Mouse (Mus musculus): ENCODE results near the gene Nfkbil1.

Gene Nfkbil1

DNA sequence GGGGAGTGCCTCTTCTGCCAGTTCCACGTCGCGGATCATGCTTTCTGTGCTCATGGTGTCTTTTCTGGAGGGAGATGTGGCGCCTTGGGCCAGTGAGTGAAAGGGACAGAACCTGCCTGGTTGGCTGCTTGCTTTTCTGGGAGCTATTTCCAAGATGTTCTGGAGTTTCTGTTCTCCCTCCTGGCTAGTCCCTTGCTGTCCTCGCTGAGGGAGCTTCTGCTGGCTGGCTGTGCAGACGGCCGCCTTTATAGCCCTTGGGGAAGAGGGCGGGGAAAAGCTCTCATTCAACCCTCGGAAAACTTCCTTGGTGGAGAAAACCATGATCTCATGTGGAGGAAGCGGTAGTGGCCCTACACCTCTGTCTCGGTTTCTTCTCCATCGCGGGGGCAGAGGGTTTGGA lies 33.8 kb downstream of the Nfkbil1 start, which contains the start of gene Tnf:
Gene Tnf (minus strand): TSS at position 221 of the 400 bp plus-strand sequence.
- DNase-seq: no peak

DNA sequence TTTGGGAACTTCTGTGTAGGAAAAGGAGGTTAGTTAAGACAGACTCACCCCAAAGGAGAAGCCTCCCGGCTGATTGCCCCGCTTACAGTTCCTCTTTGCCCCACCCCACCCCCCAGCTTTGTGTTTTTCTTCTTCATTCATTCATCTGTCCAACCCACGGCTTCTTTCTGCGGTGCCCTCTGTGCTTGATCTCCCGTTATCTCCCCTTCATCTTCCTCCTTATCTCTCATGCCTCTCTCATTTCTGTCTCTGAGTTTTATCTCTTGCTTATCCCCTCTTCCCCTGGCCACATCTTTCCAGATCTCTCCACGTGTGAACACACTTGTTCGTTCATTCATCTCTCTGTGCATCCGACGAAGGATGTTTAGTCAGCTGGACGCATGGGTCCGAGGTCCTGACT lies 34.5 kb downstream of the Nfkbil1 start:
- DNase-seq: no peak

DNA sequence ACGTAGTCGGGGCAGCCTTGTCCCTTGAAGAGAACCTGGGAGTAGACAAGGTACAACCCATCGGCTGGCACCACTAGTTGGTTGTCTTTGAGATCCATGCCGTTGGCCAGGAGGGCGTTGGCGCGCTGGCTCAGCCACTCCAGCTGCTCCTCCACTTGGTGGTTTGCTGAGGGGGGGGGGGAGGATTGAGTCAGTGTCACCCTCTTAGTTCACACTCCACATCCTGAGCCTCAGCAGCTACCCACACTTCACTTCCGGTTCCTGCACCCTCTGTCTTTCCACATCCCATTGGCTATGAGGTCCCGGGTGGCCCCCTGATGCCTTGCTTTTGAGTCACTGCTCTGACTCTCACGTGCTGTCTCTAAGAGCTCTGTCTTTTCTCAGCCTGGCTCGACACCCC lies 35.2 kb downstream of the Nfkbil1 start:
- DNase-seq: no peak

DNA sequence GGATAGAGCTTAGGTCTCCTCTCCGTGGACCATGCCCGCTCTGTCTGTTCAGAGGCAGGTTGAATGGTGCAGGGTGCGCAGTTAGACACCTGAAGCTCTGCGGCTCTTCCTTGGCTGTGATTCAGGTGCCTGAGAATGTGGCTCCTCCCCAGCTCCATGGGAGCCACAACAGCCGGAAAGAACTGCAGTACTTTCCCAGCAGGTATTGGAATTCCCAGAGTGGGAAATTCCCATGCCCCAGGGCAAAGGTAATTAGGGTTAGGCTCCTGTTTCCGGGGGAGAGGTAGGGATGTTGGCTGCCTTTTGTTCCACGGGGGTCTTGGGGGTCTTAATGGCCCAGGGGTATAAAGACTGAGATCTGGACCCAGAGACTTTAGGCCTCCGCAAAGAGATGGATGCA lies 36.6 kb downstream of the Nfkbil1 start:
- no peak for DNase-seq

DNA sequence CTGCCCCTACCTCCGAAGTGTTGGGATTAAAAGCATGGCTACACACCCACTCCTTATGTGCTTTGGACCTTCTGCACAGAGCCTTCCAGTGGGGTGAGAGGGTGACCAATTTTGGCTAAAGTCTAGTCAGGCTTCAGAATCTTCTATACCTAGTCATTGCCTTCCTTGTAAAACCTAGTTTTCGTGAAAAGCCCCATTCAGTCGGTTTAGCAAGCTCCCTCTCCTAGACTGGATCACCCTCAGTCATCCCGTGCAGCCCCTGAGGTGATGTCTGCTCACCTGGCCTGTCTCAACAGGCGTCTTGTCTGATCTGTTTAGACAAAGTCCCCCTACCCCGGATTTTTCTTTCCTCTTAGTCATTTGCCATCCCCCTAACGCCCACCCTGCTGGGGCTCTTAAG lies 37.6 kb downstream of the Nfkbil1 start:
- DNase-seq: no peak

DNA sequence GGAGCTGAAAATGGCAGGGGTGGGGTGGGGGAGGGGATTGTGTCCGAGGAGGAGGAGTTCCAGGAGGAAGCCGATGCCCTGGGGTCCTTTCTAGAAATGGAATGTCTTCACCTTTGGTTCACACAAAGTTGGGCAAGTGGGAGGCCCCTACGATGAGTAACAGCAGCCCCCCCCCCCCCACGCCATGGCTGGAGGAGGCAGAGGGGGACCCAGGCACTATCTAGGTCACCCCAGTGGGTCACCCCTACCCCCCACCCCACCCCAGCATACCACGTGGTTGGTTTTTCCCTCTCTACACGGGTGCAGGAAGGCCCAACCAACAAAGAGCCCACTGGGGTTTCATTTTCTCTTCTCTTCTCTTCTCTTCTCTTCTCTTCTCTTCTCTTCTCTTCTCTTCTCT lies 38.5 kb downstream of the Nfkbil1 start:
- no peak for DNase-seq

DNA sequence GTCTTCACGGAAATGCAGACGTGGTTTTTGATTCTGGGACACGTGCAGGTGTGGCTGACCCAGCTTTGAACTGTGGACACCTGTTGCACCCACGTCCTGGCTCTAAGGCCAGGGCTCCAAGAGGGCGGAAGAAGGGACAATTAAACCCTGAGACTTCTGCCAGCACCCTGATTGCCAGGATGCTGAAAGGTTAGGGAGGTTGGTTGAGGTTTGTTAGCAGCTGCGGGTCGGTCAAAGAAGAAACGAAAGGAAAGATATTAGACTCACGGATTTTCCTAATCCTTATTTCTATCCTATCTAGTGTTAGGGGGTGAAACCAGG lies 39.3 kb downstream of the Nfkbil1 start:
- no peak for DNase-seq

DNA sequence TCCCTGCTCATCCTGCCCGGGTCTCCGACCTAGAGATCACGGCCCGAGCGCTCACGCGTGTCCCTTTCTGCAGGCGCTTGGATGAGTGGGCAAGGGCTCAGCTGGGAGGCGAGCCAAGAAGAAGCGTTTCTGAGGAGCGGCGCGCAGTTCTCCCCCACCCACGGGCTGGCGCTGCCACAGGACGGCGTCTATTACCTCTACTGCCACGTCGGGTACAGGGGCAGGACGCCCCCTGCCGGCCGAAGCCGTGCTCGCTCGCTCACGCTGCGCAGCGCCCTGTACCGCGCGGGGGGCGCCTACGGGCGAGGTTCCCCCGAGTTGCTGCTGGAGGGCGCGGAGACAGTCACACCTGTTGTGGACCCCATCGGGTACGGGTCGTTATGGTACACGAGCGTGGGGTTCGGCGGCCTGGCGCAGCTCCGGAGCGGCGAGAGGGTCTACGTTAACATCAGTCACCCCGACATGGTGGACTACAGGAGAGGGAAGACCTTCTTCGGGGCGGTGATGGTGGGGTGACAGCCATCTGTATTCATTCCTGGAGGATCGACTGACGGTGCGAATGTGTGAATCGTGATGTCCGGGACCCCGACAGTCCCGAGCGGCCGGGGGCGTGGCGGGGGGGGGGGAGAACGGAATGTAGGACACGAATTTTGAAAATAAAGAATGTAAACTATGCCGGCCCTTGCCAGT lies 39.8 kb downstream of the Nfkbil1 start:
- peak; percentile 39 to 68 for DNase-seq

DNA sequence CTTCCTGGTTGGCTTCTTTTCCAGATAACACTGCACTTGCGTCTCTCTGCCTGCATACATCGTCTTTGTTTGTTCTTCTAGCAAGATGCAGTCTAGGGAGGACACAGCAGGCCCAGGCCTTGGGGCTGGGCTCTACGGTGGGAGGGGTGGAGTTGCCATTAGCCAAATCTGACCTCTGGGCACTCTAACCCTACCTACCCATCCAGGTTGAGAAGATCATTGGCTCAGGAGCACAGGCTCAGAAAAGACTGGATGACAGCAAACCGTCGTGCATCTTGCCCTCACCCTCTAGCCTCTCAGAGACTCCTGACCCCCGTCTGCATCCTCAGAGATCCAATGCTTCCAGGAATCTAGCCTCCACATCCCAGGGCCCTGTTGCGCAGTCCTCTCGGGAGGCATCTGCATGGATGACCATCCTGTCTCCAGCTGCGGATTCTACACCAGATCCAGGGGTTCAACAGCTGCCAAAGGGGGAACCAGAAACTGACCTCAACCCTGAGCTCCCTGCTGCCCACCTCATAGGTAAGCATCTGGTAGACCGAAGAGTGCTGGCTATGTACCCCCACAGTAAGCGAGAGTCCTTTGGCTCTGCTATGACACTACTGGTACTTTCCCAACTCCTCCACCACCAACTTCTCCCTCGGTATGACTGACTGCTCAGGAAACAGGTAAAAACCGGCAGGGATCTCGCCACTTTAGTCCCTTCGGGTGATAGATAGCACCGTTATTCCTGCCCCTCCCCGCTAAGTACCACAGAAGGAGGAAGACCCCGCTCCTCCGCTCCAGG lies 40.6 kb downstream of the Nfkbil1 start:
- no peak for DNase-seq

DNA sequence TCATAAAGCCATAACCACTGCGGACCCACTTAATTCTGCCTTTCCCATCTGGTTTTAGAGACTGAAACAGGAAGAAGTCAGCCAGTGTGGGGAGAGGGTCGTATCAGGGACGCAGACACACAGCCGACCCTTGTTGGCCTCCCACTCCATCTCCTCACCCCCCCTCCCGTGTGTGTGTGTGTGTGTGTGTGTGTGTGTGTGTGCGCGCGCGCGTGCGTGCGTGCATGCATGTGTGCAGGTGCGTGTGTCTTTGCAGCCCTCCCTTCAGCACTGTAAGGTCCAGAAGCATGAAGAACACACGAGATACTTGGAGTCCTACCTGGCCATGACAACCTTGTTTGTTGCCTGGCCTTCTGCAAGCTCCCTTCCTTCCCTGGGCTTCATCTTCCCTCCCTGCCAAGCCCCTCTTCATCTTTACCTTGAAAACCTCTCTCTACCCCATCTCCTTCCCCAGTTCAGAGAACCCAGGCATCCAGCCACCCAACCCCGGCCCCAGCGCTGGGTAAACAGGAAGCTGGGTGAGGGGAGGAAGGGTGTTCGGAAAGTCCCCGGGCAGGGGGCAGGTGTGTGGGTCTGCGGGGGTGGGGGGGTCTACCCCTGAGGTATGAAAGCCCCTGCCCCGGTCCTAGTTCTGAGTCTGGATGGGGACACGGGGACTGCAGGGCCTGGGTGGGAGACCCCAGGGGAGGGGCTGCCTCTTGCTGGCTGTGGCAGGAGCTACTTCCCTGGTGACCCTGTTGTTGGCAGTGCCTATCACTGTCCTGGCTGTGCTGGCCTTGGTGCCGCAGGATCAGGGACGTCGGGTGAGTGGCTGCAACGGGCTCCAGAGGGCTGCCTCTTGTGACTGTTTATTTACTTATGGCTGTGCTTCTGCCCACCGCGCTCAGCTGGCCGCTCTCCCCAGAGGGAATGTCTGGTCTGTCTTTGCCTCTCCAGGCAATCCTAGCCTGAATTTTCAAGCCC lies 41.4 kb downstream of the Nfkbil1 start, which contains the start of gene Ltb:
Gene Ltb (plus strand): TSS at position 559 of the 963 bp plus-strand sequence.
- DNase-seq: no peak

DNA sequence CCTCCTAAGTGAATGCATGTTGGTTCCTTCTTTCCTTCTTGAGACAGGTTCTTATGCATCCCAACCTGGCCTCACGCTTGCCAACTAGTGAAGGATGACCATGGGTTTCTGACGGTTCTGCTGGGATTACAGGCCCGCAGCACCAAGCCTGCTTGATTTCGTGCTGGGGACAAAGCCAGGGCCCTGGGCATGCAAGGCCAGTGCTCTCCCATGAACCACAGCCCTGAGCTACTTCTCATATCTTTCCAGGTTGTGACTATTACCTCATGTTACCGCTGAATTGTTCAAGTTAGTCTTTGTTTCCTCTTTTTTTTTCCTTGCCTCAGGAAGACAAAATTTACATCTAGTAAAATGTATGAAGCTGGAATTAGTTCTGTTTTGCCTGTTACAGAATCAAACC lies 42.7 kb downstream of the Nfkbil1 start:
- no peak for DNase-seq

DNA sequence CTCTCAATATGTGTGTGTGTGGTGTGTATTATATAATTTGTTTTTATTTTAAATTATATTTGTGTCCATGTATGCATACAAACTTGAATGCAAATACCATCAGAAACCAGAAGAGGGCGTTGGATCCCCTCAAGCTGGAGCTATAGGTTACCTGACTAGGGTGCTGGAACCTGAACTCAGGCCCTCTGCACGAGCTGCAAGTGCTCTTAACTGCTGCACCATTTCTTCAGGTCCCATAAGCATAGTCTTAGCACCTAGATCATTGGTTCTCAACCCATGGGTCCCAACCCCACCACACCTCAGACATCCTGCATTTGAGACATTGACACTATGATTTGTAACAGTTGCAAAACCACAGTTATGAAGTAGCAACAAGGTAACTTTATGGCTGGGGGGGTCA lies 43.9 kb downstream of the Nfkbil1 start:
- no peak for DNase-seq

DNA sequence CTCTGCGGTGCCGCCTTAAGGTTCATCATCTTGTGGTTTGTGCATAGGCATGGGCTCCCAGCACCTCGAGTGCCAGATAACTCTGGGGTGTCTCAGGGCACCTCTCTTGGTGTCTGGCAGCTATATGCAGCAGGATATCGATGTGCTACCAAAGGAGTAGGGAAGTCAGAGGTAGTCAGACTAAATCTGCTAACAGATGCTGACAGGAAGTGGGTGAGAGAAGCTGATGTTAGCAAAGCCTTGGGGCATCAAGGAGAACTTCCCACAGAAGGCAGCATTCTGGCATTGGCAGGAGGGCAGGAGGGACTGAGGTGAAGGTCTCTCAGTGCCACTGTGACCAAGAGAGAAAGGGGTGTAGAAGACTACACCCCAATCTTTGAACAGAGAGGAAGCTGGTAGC lies 45.5 kb downstream of the Nfkbil1 start:
- DNase-seq: no peak

DNA sequence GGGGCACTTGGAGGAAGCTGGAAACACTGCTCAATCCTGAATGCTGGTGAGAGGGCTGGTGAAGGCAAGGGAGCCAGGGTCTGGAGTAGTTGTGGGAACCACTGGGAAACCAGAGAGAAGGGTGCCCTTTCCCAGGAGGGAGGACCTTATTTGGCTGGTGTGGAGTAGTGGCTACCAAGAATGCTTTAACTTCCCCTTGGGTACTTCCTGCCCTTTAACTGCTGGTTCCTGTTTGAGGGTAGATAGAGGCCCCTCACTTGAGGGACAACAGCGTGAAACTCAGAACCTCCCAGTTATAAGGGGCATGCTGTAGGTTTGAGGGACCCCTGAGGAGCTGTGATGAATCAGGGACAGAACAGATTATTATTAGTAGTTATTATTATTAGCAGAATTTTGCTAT lies 46.4 kb downstream of the Nfkbil1 start:
- DNase-seq: no peak

DNA sequence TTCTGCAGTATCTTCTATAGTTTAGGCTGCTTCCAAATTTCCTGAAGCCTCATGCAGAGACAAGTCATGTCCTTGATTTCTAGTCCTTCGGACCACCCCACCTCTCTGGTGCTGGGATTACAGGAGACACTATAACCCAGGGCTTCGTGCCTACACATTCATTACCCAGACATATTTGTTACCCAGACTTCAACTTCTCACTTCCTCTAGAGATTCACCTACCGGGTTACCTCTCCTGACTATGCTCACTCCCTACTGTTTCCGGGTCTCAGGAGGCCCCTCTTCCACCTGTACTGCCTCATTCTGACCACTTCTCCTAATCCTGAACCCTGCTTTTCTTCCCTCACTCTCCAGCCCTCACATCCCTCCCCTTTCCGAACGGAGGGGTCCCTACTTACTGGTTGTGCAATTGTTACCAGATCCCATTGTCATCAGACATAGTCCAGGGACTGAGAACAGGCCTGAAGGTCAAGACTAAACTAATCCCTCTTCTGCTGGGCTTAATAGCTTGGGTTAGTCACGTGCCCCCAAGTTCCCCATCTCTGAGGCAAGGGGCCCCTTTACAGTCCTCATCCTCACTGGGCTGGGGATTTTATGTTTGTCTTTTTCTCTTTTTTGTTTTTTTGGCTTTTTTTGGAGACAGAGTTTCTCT lies 47.5 kb downstream of the Nfkbil1 start, which contains the start of gene Lst1:
Gene Lst1 (minus strand): TSS at position 481 of the 652 bp plus-strand sequence.
- no peak for DNase-seq

DNA sequence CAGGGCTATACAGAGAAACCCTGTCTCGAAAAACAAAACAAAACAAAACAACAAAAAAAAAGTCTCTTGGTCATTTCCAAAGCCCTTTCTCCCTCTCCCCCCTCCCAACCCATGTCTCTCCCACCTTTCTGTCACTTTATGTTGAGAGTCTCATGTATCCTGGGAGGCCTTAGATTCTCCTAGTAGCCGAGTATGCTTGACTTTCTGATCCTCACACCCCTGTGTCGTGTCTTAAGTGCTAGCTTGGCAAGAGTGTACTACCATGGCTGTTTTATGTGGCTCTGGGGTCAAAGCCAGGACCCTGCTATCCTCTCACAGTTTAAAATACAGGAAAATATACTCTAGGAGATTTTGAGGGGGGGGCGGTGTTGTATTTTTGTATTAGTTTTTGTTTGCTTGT lies 48.2 kb downstream of the Nfkbil1 start:
- DNase-seq: no peak

DNA sequence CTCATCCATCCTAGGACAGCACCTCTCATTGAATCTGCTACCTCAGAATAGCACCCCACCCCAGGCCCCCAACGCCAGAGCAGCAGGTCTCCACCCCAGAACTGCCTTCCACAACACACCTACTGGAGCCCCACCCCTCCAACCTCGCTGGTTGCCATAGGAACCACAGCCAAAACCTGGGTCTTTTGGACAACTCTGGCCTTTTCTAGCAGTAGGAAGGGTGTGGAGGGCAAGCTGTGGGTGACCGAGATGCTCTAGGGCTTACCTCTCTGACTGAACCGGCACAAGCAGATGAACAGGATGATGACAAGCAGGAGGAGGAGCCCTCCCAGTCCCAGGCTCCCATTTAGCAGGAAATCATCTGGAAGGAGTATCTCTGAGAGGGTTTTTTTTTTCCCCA lies 48.9 kb downstream of the Nfkbil1 start:
- DNase-seq: no peak

DNA sequence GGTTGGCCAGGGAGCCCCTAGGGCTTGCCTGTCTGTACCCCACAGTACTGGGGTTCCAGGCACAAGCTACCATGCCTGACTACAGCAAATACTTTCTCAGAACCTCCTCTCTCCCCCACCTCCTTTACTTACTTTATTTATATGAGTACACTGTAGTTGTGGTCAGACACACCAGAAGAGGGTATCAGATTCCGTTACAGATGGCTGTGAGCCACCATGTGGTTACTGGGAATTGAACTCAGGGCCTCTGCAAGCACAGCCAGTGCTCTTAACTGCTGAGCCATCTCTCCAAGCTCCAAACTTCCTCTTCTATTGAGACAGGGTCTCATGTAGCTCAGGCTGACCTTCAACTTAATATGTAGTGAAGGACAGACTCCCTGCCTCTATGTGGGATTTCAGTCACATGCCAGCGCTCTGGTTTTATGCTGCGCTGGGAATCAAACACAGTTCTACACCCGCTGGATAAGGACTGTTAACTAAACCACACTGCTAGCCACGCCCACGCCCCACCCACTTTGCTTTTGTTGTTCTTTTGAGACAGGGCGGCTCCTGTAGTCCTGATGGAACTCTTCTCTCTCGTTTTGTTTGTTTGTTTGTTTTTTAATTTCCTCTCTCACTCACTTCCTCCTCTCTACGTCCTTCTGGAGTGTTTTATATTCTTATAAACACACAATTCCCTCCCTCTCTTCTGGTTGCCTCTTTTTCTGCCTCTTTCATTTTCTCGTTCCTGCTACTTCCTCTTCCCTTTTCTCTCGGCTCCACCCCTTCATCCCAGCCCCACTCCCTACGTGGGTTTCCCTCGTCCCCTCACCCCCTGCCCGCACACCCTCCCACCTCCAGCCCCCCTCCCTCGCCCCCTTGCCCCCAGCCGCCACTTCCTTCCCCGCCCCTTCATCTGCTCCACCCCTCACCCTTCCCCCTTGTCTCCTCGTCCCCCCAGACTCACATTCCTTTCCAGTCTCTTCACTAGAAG lies 49.7 kb downstream of the Nfkbil1 start:
- no peak for DNase-seq

DNA sequence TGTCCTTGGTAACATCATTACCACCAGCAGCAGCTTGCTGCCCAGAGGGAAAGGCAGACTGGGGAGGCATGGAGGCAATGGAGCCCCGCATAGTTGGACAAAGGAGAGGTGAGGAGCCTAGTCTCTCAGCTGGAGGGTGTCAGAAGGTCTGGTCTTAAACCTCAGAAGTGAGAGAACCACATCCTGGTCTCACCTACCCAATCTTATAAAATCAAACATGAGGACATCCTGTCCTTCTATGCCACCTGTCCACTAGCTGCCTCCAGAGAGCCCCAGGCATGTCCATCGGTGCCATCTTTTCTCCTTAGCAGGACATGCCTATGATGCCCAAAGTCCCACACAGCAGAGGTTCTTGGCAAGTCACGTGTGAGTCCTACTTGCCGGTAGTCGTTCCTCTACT lies 55.5 kb downstream of the Nfkbil1 start:
- no peak for DNase-seq

DNA sequence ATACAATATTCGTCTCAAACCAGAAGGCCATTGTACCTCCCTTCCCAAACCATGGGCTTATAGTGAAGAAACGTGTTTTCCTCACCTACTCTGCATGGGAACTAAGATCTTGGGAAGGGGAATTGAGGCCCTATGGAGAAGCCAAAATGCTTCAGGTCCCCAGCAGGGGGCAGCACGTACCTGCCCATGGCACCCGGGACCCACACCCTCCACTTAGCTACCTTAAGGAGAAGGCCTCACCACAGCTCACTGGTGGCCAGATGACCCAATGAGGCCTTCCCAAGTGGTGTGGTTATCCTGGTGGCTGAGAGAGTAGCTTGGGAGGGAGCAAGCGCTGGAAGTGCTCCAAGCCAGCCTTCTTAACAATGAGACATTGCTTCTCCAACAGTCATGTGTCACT lies 57.1 kb downstream of the Nfkbil1 start:
- DNase-seq: peak; percentile 28 to 49

DNA sequence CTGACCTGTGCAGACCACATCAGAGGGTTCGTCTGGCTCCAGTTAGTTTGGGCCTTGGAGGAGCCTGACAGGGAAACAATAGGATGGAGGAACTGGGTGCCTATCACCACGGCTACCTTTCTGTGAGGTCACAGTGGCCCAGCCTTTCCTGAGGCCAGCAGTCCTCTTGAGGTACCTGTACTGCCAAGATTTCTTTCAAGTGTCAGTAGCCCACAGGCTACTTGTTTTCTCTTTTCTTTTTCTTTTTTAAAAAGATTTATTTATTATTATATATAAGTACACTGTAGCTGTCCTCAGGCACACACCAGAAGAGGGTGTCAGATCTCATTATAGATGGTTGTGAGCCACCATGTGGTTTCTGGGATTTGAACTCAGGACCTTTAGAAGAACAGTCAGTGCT lies 59.6 kb downstream of the Nfkbil1 start, which contains the start of gene Aif1:
Gene Aif1 (minus strand): TSS at position 101 of the 400 bp plus-strand sequence.
- DNase-seq: no peak

All from cerebellum, postnatal 36 days (tissue).